ENCODE assay signal across 15 mouse cellular contexts in genomic region chr2:18915372-18916041, GRCm38 (mm10).
A peak's percentile ranks its signal among the peaks of the same experiment; 100 is the strongest.
DNase-seq lines count a peak whose midpoint lies in the region; ATAC-seq and TF ChIP-seq lines count a peak whose summit lies in the region.
"Had no signal": no experiment of that assay in that cellular context is flagged by ENCODE, and none has a peak within 500 bp of the region (broad histone marks: within the 10 kb centered on the region; RNA-seq: fewer than 3 reads in every experiment).

No protein-coding gene starts in this region.

- no peak for TF ChIP-seq CTCF in heart, postnatal 0 days (IDR thresholded peaks at IDR 0.05; ENCODE audit: low read depth)
- TF ChIP-seq CTCF in thymus, adult 2 months (IDR thresholded peaks at IDR 0.05; ENCODE audit: borderline replicate concordance, control insufficient read depth, extremely low read depth, insufficient read depth, low read length, poor library complexity), result no peak

- no peak for ATAC-seq in heart, postnatal 0 days (ENCODE audit: insufficient read depth, low read depth)
- ATAC-seq in kidney, embryonic 14.5 days (ENCODE audit: low FRiP score, low TSS enrichment), result no peak
- ATAC-seq: inflammation-experienced regulatory T-cells, adult 6 months; lung, postnatal 0 days had no signal

- no peak overlapping the region for H3K4me2 ChIP-seq in heart, postnatal 0 days (ENCODE audit: low read depth, low read length)
- H3K4me2 ChIP-seq in kidney, embryonic 14.5 days (replicated peaks; ENCODE audit: low read depth, low read length), result no peak overlapping the region
- H3K4me2 ChIP-seq: heart, embryonic 12.5 days had no signal

- no peaks in the 10 kb centered on the region for H3K36me3 ChIP-seq in heart, postnatal 0 days (replicated peaks; ENCODE audit: control insufficient read depth, insufficient read depth, low read length)
- H3K36me3 ChIP-seq in thymus, adult 2 months (ENCODE audit: control insufficient read depth, insufficient read depth, low read length), result no peaks in the 10 kb centered on the region
- H3K36me3 ChIP-seq in kidney, embryonic 14.5 days (ENCODE audit: control insufficient read depth, insufficient read depth, low read length), result no peaks in the 10 kb centered on the region
- H3K36me3 ChIP-seq: heart, embryonic 12.5 days had no signal

- no peak overlapping the region for H3K4me3 ChIP-seq in heart, postnatal 0 days (ENCODE audit: low read depth, low read length)
- no peak overlapping the region for H3K4me3 ChIP-seq in thymus, adult 2 months (ENCODE audit: control insufficient read depth, insufficient read depth, low read length)
- H3K4me3 ChIP-seq in kidney, embryonic 14.5 days (ENCODE audit: low read length), result no peak overlapping the region
- H3K4me3 ChIP-seq: heart, embryonic 12.5 days had no signal

- H3K9ac ChIP-seq in heart, postnatal 0 days (replicated peaks; ENCODE audit: low read depth, low read length), result no peak overlapping the region
- no peak overlapping the region for H3K9ac ChIP-seq in kidney, embryonic 14.5 days (ENCODE audit: low read depth, low read length)
- H3K9ac ChIP-seq: heart, embryonic 12.5 days had no signal

- intact Hi-C loops in heart, postnatal 36 days (cut with DNase I), result no loop called here
- intact Hi-C loops in left cerebral cortex, postnatal 36 days (cut with DNase I), result no loop called here

- WGBS in heart, postnatal 0 days, result 61% methylated on average over 9 of the region's 9 CpGs
- 73% methylated on average over 9 of the region's 9 CpGs for WGBS in thymus, adult 2 months
- 66% methylated on average over 9 of the region's 9 CpGs for WGBS in kidney, embryonic 14.5 days

- no peak for DNase-seq in heart, postnatal 0 days (ENCODE audit: low spot score)
- no peak for DNase-seq in heart, postnatal 36 days
- DNase-seq in thymus, adult 2 months, result no peak
- DNase-seq in thymus, postnatal 0 days (ENCODE audit: low spot score), result no peak
- DNase-seq in left cerebral cortex, postnatal 36 days (ENCODE audit: low spot score in 2 of 2), result no peak
- no peak for DNase-seq in thymus, postnatal 14 days
- DNase-seq: cerebellum, adult 11-12 months; cerebellum, postnatal 36 days; gastrocnemius, postnatal 36 days; layer of hippocampus, postnatal 36 days; midbrain, embryonic 14.5 days had no signal

- no peak for TF ChIP-seq EP300 in heart, postnatal 0 days (IDR thresholded peaks at IDR 0.05; ENCODE audit: low read depth)

- H3K9me3 ChIP-seq in heart, postnatal 0 days (replicated peaks; ENCODE audit: control insufficient read depth, low read length), result no peaks in the 10 kb centered on the region
- no peaks in the 10 kb centered on the region for H3K9me3 ChIP-seq in kidney, embryonic 14.5 days (ENCODE audit: control insufficient read depth, low read length)
- H3K9me3 ChIP-seq: heart, embryonic 12.5 days had no signal

- peaks cover 7% of the 10 kb centered on the region; the same call in 1 of the 2 replicates for H3K4me1 ChIP-seq in heart, postnatal 0 days (ENCODE audit: control insufficient read depth, insufficient read depth)
- H3K4me1 ChIP-seq in thymus, adult 2 months (replicated peaks; ENCODE audit: control insufficient read depth, insufficient read depth, low read length), result peaks cover 35% of the 10 kb centered on the region
- peaks cover 42% of the 10 kb centered on the region for H3K4me1 ChIP-seq in kidney, embryonic 14.5 days (ENCODE audit: control insufficient read depth, insufficient read depth, low read length)

- no peaks in the 10 kb centered on the region for H3K27me3 ChIP-seq in heart, postnatal 0 days (ENCODE audit: control insufficient read depth, insufficient read depth, low read length)
- H3K27me3 ChIP-seq in thymus, adult 2 months (ENCODE audit: control insufficient read depth, insufficient read depth, low read length), result no peaks in the 10 kb centered on the region
- H3K27me3 ChIP-seq in kidney, embryonic 14.5 days (ENCODE audit: control insufficient read depth, insufficient read depth, low read length), result no peaks in the 10 kb centered on the region
- H3K27me3 ChIP-seq: heart, embryonic 12.5 days had no signal

- peak overlapping the region; percentile 7; the same call in 1 of the 2 replicates for H3K27ac ChIP-seq in heart, postnatal 0 days (ENCODE audit: low read depth)
- peak overlapping the region; percentile 30; the same call in 1 of the 2 replicates for H3K27ac ChIP-seq in thymus, adult 2 months (ENCODE audit: control insufficient read depth, insufficient read depth, low read length)
- peak overlapping the region; percentile 47 for H3K27ac ChIP-seq in kidney, embryonic 14.5 days (ENCODE audit: low read depth, low read length)

- no peak for TF ChIP-seq POLR2A in thymus, adult 2 months (IDR thresholded peaks at IDR 0.05; ENCODE audit: control insufficient read depth, extremely low read depth, insufficient read depth, low read length, poor library complexity)
